Mouse (Mus musculus) hindbrain, postnatal 0 days (tissue): ENCODE data around the gene Trp53. TPM values are rescaled to one million over a fixed set of nuclear protein-coding genes. Genes with fewer than 3 reads are reported as not detected.

Experiments used
- ATAC-seq: fragments of 200-750 bp; cut with Nextera tagmentation; 2 replicates; pipeline ENCODE4 v1.8.0; 2017; ENCODE audit warnings: mild to moderate bottlenecking, moderate TSS enrichment, moderate library complexity
- DNase-seq: peaks from one replicate; pipeline ENCODE4 v3.0.0-alpha.2; 2015; ENCODE audit warnings: low spot score
- H3K27ac ChIP-seq: fragments of 300-500 bp; sonication (generic); 2 replicates; pipeline ENCODE4 v1.5.1; 2014; ENCODE audit warnings: mild to moderate bottlenecking
- H3K27me3 ChIP-seq: fragments of 300-500 bp; sonication (generic); 2 replicates; pipeline ENCODE4 v1.6.1; 2014; ENCODE audit warnings: low read length, mixed read lengths; ENCODE audit not compliant: insufficient read depth
- H3K36me3 ChIP-seq: fragments of 300-500 bp; sonication (generic); 2 replicates; pipeline ENCODE4 v1.6.1; 2014; ENCODE audit warnings: low read length, mixed read lengths; ENCODE audit not compliant: insufficient read depth
- H3K4me1 ChIP-seq: fragments of 300-500 bp; sonication (generic); 2 replicates; pipeline ENCODE4 v1.6.1; 2014; ENCODE audit warnings: antibody characterized with exemption, low read length, mixed read lengths; ENCODE audit not compliant: insufficient read depth
- H3K4me2 ChIP-seq: fragments of 300-500 bp; sonication (generic); 2 replicates; pipeline ENCODE4 v1.6.1; 2014; ENCODE audit warnings: low read depth, mild to moderate bottlenecking, low read length, moderate library complexity, mixed read lengths
- H3K4me3 ChIP-seq: fragments of 300-500 bp; sonication (generic); 2 replicates; pipeline ENCODE4 v1.5.1; 2014; ENCODE audit warnings: low read length
- H3K9ac ChIP-seq: fragments of 300-500 bp; sonication (generic); replicated peaks from 2 replicates; pipeline ENCODE4 v1.6.1; 2014; ENCODE audit warnings: mild to moderate bottlenecking, low read length, moderate library complexity, mixed read lengths
- H3K9me3 ChIP-seq: fragments of 300-500 bp; sonication (generic); 2 replicates; pipeline ENCODE4 v1.6.1; 2016; ENCODE audit warnings: low read length, mixed read lengths
- CTCF ChIP-seq: IDR thresholded peaks from 2 replicates; pipeline ENCODE4 v1.5.1; 2016; ENCODE audit warnings: antibody characterized with exemption, control low read depth, low read depth
- WGBS: fragments of 180-500 bp; shearing (Covaris S2); extraction: QIAGEN DNeasy Blood & Tissue Kit; methylation state at CpG from one replicate; pipeline ENCODE4 v1.1.7; 2014; 5-methylcytosine and 5-hydroxymethylcytosine counted together
- polyA plus RNA-seq: library from polyadenylated mRNA; unstranded; fragments of >200 nt; fragmentation: Nextera tagmentation; extraction: Ambion mirVana; gene quantifications from 2 replicates; pipeline ENCODE4 v1.2.1, GENCODE M21; 2015
- total RNA-seq: library from RNA; depleted of rRNA; stranded (reverse); fragments of >200 nt; gene quantifications from 2 replicates; pipeline ENCODE4 v1.2.3, GENCODE M21; 2014

The Trp53 gene
- total and polyA plus RNA-seq, 2 experiments from 2014 or later: 37.4 to 41.5 TPM

DNA sequence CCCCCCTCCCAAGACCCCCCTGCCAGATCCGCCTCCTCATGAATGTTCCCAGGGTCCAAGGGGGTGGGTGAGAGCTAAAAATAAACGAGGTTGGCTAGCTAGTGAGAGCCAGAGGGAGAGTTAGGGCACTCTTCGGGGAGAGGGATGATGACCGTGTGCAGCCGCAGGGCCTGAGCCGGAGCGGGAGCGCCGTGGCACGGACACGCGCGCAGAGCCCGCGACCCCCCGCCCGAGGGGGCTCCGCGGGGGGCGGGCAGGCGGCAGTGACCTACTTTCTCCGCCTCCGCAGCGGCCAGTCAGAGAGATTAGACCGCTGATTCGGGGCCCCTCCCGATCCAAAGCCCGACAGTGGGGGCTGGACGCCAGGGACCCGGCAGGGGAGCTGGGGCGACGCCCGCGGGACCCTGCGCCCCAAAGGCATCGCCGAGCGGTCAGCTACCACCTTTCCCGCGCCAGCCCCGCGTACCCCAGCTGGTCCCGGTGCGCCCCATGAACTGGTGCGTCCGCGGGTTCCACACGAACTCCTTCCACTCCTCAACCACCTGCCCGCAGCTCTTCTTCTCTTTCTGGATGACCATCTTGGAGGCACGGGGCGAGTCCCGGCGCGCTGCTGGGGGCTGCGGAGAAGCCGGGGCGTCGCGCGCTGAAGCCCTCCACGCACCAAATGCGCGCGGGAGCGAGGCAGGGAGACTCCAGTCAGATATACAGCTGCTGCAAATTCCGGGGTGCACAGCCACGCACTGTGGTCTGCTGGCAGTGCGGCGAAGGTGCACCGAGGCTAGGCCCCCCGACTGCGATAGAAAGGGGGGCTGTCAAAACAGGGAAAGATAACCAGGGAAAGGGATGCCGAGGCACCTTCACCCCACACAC is 24.9 kb downstream of the Trp53 start:
- TF ChIP-seq CTCF: no peak
- H3K27me3 ChIP-seq: no peaks in the 10 kb centered on the region
- H3K9ac ChIP-seq: peak overlapping the region; percentile 95
- H3K27ac ChIP-seq: peak overlapping the region; percentile 95
- H3K4me3 ChIP-seq: peak overlapping the region; percentile 95
- peak overlapping the region; percentile 72 for H3K4me2 ChIP-seq
- DNase-seq (peak; percentile 80), ATAC-seq (peak; percentile 61)
- H3K9me3 ChIP-seq: no peaks in the 10 kb centered on the region
- peaks cover 8% of the 10 kb centered on the region; the same call in 1 of the 2 replicates for H3K36me3 ChIP-seq
- under 1% methylated on average over 70 of the region's 73 CpGs for WGBS
- peaks cover 26% of the 10 kb centered on the region for H3K4me1 ChIP-seq

DNA sequence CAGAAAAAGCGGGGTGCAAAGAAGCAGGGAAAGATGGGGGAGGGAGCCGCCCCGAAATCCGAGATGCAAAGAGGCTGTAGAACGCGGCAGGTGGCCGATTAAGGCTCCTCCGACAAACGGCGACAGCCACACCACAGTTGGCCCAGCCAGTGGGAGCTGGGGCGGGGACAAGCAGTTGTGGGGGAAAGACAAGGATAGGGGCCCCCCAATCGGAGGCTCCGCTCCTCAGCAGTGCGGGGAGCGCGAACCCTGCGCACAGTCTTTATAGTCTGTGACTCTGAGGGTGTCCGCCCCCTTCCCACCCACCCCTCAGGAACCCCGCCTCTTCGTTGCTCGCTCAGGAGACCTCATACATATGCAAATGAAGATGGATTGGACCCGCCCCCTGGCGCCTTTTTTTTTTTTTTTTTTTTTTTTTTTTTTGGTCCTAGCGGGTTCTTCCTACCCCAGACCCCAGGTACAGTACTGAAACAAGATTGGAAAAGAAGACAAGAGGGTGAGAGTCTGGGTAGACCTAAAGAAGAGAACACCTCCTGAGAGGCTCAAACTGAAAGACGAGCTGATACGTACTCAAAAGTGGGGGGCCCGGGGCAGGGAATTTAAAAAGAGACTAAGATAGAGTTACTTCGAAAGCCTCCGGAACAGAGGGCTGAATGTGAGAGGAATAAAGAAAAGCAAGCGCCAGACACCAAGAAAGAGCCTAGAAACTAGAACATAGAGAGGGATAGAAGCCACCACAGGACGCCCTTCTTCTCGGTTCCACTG is 25.7 kb downstream of the Trp53 start, which contains the start of gene Atp1b2:
Gene Atp1b2, minus strand, starts transcription at position 217 of the 765 bp plus-strand sequence.
- Histone ChIP-seq H3K36me3 (peaks cover 8% of the 10 kb centered on the region; the same call in 1 of the 2 replicates), H3K4me1 (peaks cover 20% of the 10 kb centered on the region), H3K4me2 (peak within 1 kb of the TSS; percentile 72), H3K27me3 (no peaks in the 10 kb centered on the region), H3K9me3 (no peaks in the 10 kb centered on the region), H3K27ac (peak within 1 kb of the TSS; percentile 95), H3K9ac (peak within 1 kb of the TSS; percentile 95), H3K4me3 (peak within 1 kb of the TSS; percentile 95)
- ATAC-seq (peak; percentile 94), DNase-seq (peak; percentile 95)
- WGBS: 3% methylated on average over 32 of the region's 32 CpGs
- TF ChIP-seq CTCF: no peak

DNA sequence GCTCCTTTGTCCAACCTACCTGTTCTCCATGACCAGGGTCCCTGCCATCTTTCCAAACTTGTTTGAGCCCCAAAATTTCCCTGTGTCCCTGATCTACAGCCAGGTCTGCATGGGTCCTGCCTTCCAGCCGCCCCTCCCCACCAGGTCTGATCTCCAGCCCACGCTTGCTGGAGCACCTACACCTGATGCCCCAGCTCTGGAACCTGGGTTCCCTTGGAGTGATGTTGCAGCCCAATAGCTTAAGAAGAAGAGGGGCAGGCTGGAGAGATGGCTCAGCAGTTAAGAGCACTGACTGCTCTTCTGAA is 26.3 kb downstream of the Trp53 start:
- 58% methylated on average over 2 of the region's 2 CpGs for WGBS
- Histone ChIP-seq H3K9ac (peak overlapping the region; percentile 95; the same call in 1 of the 2 replicates), H3K27ac (peak overlapping the region; percentile 65), H3K36me3 (peaks cover 8% of the 10 kb centered on the region; the same call in 1 of the 2 replicates), H3K4me3 (peak overlapping the region; percentile 95), H3K4me1 (peaks cover 19% of the 10 kb centered on the region), H3K27me3 (no peaks in the 10 kb centered on the region), H3K9me3 (no peaks in the 10 kb centered on the region), H3K4me2 (peak overlapping the region; percentile 72)
- no peak for TF ChIP-seq CTCF
- ATAC-seq: no peak
- DNase-seq: no peak

DNA sequence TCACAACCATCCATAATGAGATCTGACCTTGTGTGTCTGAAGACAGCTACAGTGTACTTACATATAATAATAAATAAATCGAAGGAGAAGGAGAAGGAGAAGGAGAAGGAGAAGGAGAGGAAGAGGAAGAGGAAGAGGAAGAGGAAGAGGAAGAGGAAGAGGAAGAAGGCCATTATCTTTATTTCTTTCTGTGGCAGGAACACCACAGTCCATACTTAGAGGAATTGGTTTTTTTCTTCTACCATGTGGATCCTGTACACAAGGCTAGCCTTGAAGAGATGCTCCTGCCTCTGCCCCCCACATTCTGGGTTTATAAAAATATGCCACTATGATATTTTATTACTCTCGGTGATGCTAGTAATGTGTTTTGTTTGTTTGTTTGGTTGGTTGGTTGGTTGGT is 26.7 kb downstream of the Trp53 start:
- ATAC-seq: no peak
- no peak overlapping the region for H3K4me3 ChIP-seq
- no peak overlapping the region for H3K4me2 ChIP-seq
- no peak overlapping the region for H3K9ac ChIP-seq
- H3K36me3 ChIP-seq: peaks cover 5% of the 10 kb centered on the region; the same call in 1 of the 2 replicates
- no peak for DNase-seq
- no peak for TF ChIP-seq CTCF
- H3K27ac ChIP-seq: no peak overlapping the region
- H3K27me3 ChIP-seq: no peaks in the 10 kb centered on the region
- H3K9me3 ChIP-seq: no peaks in the 10 kb centered on the region
- 85% methylated on average over 2 of the region's 2 CpGs for WGBS
- H3K4me1 ChIP-seq: peaks cover 16% of the 10 kb centered on the region

DNA sequence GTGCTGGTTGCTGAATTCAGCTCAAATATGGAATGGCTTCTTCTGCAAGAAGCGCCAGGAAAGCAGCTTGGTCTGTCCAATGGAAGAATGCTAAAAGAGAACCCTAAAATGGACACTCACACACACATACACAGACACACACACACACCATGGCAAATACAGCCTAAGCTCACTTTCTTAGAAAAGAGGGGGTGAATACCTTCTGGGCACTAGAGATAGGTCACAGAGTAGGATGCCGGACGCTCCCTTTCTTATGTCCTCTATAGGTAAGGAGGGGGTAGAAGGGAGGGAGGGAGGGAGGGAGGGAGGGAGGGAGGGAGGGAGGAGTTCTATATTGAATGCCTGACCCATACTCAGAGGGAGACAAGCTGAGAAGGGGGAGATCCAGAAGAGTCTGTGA is 28.4 kb downstream of the Trp53 start:
- no peaks in the 10 kb centered on the region for H3K27me3 ChIP-seq
- 77% methylated on average over 3 of the region's 3 CpGs for WGBS
- no peak for TF ChIP-seq CTCF
- no peak for DNase-seq
- no peaks in the 10 kb centered on the region for H3K9me3 ChIP-seq
- no peak overlapping the region for H3K4me3 ChIP-seq
- no peak overlapping the region for H3K27ac ChIP-seq
- H3K4me2 ChIP-seq: no peak overlapping the region
- H3K9ac ChIP-seq: no peak overlapping the region
- ATAC-seq: no peak
- peaks cover 8% of the 10 kb centered on the region; the same call in 1 of the 2 replicates for H3K4me1 ChIP-seq
- H3K36me3 ChIP-seq: no peaks in the 10 kb centered on the region

DNA sequence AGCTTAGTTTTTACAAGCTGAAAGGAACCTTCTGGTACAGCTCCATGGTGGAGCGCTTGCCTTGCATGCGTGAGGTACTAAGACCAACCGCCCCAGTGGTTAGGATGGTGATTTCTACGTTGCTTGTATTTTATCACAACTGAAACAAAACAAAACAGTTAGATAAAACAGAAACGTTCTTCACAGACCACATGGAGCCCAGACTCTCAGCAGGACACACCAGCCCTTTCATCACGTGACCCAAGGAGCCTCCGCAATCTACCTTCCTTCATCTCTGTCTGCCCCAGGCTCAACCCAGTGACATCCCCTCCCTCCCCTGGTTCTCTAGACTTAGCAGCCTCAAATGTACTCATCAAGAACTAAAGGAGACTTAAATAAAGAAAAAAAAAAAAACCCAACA is 29.3 kb downstream of the Trp53 start:
- Histone ChIP-seq H3K4me3 (no peak overlapping the region), H3K27me3 (no peaks in the 10 kb centered on the region), H3K36me3 (no peaks in the 10 kb centered on the region), H3K4me2 (no peak overlapping the region), H3K9me3 (no peaks in the 10 kb centered on the region), H3K4me1 (0 out of 2 replicates have a peak, but pooled peaks cover 3% of the 10 kb centered on the region), H3K9ac (no peak overlapping the region), H3K27ac (no peak overlapping the region)
- no peak for DNase-seq
- WGBS: 60% methylated on average over 7 of the region's 7 CpGs
- ATAC-seq: no peak
- no peak for TF ChIP-seq CTCF
